Mouse (Mus musculus) forebrain, postnatal 0 days (tissue): ENCODE data around the gene Lsm8. TPM values are rescaled to one million over a fixed set of nuclear protein-coding genes. Genes with fewer than 3 reads are reported as not detected.

ENCODE experiments used
- ATAC-seq: fragments of 200-750 bp; cut with Nextera tagmentation; 2 replicates; pipeline ENCODE4 v1.8.0; 2017; ENCODE audit warnings: mild to moderate bottlenecking, moderate library complexity
- DNase-seq: peaks from one replicate; pipeline ENCODE4 v3.0.0-alpha.2; 2015
- H3K27ac ChIP-seq: fragments of 300-500 bp; sonication (generic); 2 replicates; pipeline ENCODE4 v1.5.1; 2014; ENCODE audit warnings: low read depth, mild to moderate bottlenecking, antibody characterized with exemption, low read length, moderate library complexity, mixed read lengths
- H3K27me3 ChIP-seq: fragments of 300-500 bp; sonication (generic); 2 replicates; pipeline ENCODE4 v1.6.1; 2014; ENCODE audit warnings: mild to moderate bottlenecking, low read length, mixed read lengths; ENCODE audit not compliant: insufficient read depth
- H3K36me3 ChIP-seq: fragments of 300-500 bp; sonication (generic); 2 replicates; pipeline ENCODE4 v1.6.1; 2014; ENCODE audit warnings: mild to moderate bottlenecking, moderate library complexity; ENCODE audit not compliant: insufficient read depth
- H3K4me1 ChIP-seq: fragments of 300-500 bp; sonication (generic); 2 replicates; pipeline ENCODE4 v1.6.1; 2014; ENCODE audit warnings: antibody characterized with exemption; ENCODE audit not compliant: insufficient read depth
- H3K4me2 ChIP-seq: fragments of 300-500 bp; sonication (generic); 2 replicates; pipeline ENCODE4 v1.6.1; 2014; ENCODE audit warnings: low read depth, mild to moderate bottlenecking, moderate library complexity
- H3K4me3 ChIP-seq: fragments of 300-500 bp; sonication (generic); 2 replicates; pipeline ENCODE4 v1.5.1; 2014; ENCODE audit warnings: low read depth, low read length, mixed read lengths
- H3K9ac ChIP-seq: fragments of 300-500 bp; sonication (generic); 2 replicates; pipeline ENCODE4 v1.6.1; 2014; ENCODE audit warnings: mild to moderate bottlenecking
- H3K9me3 ChIP-seq: fragments of 300-500 bp; sonication (generic); 2 replicates; pipeline ENCODE4 v1.6.1; 2016; ENCODE audit warnings: low read length
- CTCF ChIP-seq: sonication (generic); IDR thresholded peaks from 2 replicates; pipeline ENCODE4 v1.5.1; 2016; ENCODE audit warnings: antibody characterized with exemption, control low read depth, low read depth
- WGBS: fragments of 180-500 bp; shearing (Covaris S2); extraction: QIAGEN DNeasy Blood & Tissue Kit; methylation state at CpG from one replicate; pipeline ENCODE4 v1.1.7; 2014; 5-methylcytosine and 5-hydroxymethylcytosine counted together
- polyA plus RNA-seq: library from polyadenylated mRNA; unstranded; fragments of >200 nt; fragmentation: Nextera tagmentation; extraction: Ambion mirVana; gene quantifications from 2 replicates; pipeline ENCODE4 v1.2.1, GENCODE M21; 2015
- total RNA-seq: library from RNA; depleted of rRNA; stranded (reverse); fragments of >200 nt; gene quantifications from 2 replicates; pipeline ENCODE4 v1.2.3, GENCODE M21; 2014; rRNA removed

Lsm8 gene
- 60.0 and 78.2 TPM in 2 replicates for total RNA-seq
- 104 and 117 TPM in 2 replicates for polyA plus RNA-seq

- H3K27me3 ChIP-seq = no peaks in the 10 kb centered on the region
- peak; percentile 100 for ATAC-seq
- no peak for TF ChIP-seq CTCF
- peaks cover 4% of the 10 kb centered on the region; the same call in 1 of the 2 replicates for H3K36me3 ChIP-seq
- no peaks in the 10 kb centered on the region for H3K9me3 ChIP-seq
- H3K4me3 ChIP-seq = peak within 1 kb of the TSS; percentile 87
- peak within 1 kb of the TSS; percentile 60 for H3K4me2 ChIP-seq
- 1% methylated on average over 37 of the region's 37 CpGs for WGBS
- peak within 1 kb of the TSS; percentile 97 for H3K9ac ChIP-seq
- DNase-seq = peak; percentile 99
- peaks cover 8% of the 10 kb centered on the region for H3K4me1 ChIP-seq
- H3K27ac ChIP-seq = peak within 1 kb of the TSS; percentile 97
These were observed at the start of gene Lsm8 for GRCm38 (mm10) chr6:18848051-18848701. Lsm8 (plus strand) TSS chr6:18848579.

GRCm38 (mm10) chr6:18800869-18801511, 47.4 kb upstream of the Lsm8 start:
- Histone ChIP-seq H3K36me3 (no peaks in the 10 kb centered on the region), H3K4me3 (no peak overlapping the region), H3K9me3 (no peaks in the 10 kb centered on the region), H3K9ac (no peak overlapping the region), H3K27me3 (no peaks in the 10 kb centered on the region), H3K27ac (no peak overlapping the region), H3K4me1 (no peaks in the 10 kb centered on the region), H3K4me2 (no peak overlapping the region)
- ATAC-seq = no peak
- DNase-seq = no peak
- no peak for TF ChIP-seq CTCF
- WGBS = 93% methylated on average over 2 of the region's 2 CpGs

- WGBS = 35% methylated on average over 1 of the region's 1 CpGs
- Histone ChIP-seq H3K4me1 (no peaks in the 10 kb centered on the region), H3K27me3 (no peaks in the 10 kb centered on the region), H3K36me3 (no peaks in the 10 kb centered on the region), H3K9me3 (no peaks in the 10 kb centered on the region), H3K4me3 (no peak overlapping the region), H3K9ac (no peak overlapping the region), H3K27ac (no peak overlapping the region), H3K4me2 (no peak overlapping the region)
- no peak for ATAC-seq
- no peak for TF ChIP-seq CTCF
- DNase-seq = no peak
These were observed 35.8 kb upstream of the Lsm8 start for GRCm38 (mm10) chr6:18812623-18813022.

- 77% methylated on average over 2 of the region's 2 CpGs for WGBS
- DNase-seq (no peak), ATAC-seq (no peak)
- no peak overlapping the region for H3K9ac ChIP-seq
- no peak overlapping the region for H3K4me2 ChIP-seq
- TF ChIP-seq CTCF = no peak
- no peaks in the 10 kb centered on the region for H3K4me1 ChIP-seq
- no peaks in the 10 kb centered on the region for H3K27me3 ChIP-seq
- H3K27ac ChIP-seq = no peak overlapping the region
- H3K4me3 ChIP-seq = no peak overlapping the region
- H3K36me3 ChIP-seq = no peaks in the 10 kb centered on the region
- no peaks in the 10 kb centered on the region for H3K9me3 ChIP-seq
These were observed 32.8 kb upstream of the Lsm8 start for GRCm38 (mm10) chr6:18815606-18816005.

GRCm38 (mm10) chr6:18819343-18819742, 29.0 kb upstream of the Lsm8 start:
- Histone ChIP-seq H3K9me3 (no peaks in the 10 kb centered on the region), H3K9ac (no peak overlapping the region), H3K4me3 (no peak overlapping the region), H3K36me3 (no peaks in the 10 kb centered on the region), H3K27me3 (no peaks in the 10 kb centered on the region), H3K4me2 (no peak overlapping the region), H3K27ac (no peak overlapping the region), H3K4me1 (no peaks in the 10 kb centered on the region)
- 6% methylated on average over 4 of the region's 4 CpGs for WGBS
- peak; percentile 50; the same call in 1 of the 2 replicates for ATAC-seq
- peak; percentile 82 for TF ChIP-seq CTCF
- DNase-seq = peak; percentile 86

- no peaks in the 10 kb centered on the region for H3K4me1 ChIP-seq
- H3K27ac ChIP-seq = no peak overlapping the region
- 51% methylated on average over 4 of the region's 4 CpGs for WGBS
- no peaks in the 10 kb centered on the region for H3K27me3 ChIP-seq
- no peaks in the 10 kb centered on the region for H3K36me3 ChIP-seq
- H3K9ac ChIP-seq = no peak overlapping the region
- TF ChIP-seq CTCF = no peak
- H3K9me3 ChIP-seq = no peaks in the 10 kb centered on the region
- no peak overlapping the region for H3K4me3 ChIP-seq
- peak; percentile 40; the same call in 1 of the 2 replicates for ATAC-seq
- no peak overlapping the region for H3K4me2 ChIP-seq
- peak; percentile 3 for DNase-seq
These were observed 28.1 kb upstream of the Lsm8 start for GRCm38 (mm10) chr6:18820246-18820645.

GRCm38 (mm10) chr6:18822812-18823211, 25.6 kb upstream of the Lsm8 start:
- 80% methylated on average over 1 of the region's 1 CpGs for WGBS
- Histone ChIP-seq H3K36me3 (no peaks in the 10 kb centered on the region), H3K27me3 (no peaks in the 10 kb centered on the region), H3K9me3 (no peaks in the 10 kb centered on the region), H3K27ac (no peak overlapping the region), H3K9ac (no peak overlapping the region), H3K4me2 (no peak overlapping the region), H3K4me1 (no peaks in the 10 kb centered on the region), H3K4me3 (no peak overlapping the region)
- no peak for ATAC-seq
- no peak for TF ChIP-seq CTCF
- no peak for DNase-seq
